Mouse (Mus musculus): ENCODE data around the gene Tmem106a.
A peak's percentile ranks its signal among the peaks of the same experiment; 100 is the strongest.
"Not testable (repeated sequence)": the region's sequence is repeated elsewhere in the genome, so short reads cannot be mapped to it uniquely, and the experiment has no call there.

The Tmem106a gene

DNA sequence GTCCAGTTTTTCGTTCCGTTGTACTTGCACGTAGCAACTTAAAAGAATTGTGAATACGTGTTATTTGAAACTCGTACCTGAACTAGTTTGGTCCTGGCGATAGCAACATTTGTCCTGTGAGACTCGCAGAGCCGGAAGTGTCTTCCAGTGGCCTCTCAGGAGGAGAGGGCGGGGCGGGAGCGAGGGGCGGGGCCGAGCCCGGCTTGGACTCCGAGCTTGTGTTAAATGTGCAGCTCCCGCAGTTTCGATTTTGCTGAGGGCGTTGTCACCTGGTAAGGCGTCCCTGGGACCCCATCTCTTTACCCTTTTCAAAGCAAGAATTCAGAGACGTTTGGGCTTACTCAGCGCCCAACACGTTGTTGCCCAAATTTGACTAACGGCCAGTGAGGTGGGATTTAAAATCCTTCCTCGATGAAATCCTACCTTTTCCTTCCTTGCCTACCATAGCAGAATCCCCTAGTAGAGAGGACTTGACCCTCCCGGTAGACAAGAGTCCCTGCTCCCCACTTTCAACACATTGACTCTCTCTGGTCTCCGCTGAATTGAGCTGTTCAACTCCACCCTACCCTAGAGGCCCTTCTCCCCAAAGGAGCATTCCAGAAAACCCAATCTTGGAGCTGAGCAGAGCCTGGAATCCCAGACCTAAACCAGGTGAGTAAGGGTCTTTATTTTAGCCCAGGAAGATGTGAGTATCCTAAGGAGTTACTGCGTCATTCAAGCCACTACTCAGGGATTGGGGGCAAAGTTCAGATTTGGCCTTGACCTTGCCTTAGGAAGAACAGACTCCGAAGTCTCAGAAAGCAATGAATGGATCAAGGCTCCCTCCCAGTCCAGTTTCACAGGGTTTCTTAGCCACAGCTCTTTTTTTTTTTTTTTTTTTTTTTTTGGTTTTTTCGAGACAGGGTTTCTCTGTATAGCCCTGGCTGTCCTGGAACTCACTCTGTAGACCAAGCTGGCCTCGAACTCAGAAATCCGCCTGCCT is at the start of gene Tmem106a:
Gene Tmem106a (plus strand): TSS at position 189 of the 982 bp plus-strand sequence.
- DNase-seq (ENCODE audit: low read depth) = peak; percentile 84

GRCm38 (mm10) chr11:101543533-101543932 is 38.5 kb upstream of the Tmem106a start:
- no peak for DNase-seq (ENCODE audit: low read depth)

GRCm38 (mm10) chr11:101544132-101544531 is 37.9 kb upstream of the Tmem106a start:
- no peak for DNase-seq (ENCODE audit: low read depth)

DNA sequence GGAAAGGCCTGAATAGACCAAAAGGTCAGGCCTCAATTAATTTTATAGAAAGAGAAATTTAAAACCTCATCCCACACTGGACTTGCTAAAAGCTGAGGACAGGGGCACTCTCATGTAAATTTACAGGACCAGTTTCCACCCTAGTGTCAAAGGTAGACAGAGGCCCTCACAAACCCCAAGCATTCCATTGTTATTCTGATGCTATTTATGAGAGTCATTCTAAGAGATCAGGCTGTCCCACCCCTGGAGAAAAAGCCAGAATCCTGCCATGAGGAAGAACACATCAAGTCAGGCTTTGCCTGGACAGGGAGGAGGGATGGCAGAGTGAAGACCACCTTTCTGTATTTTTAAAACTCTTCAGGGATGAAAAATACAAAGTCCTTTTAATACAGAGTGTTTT is 33.5 kb upstream of the Tmem106a start:
- no peak for DNase-seq (ENCODE audit: low read depth)

DNA sequence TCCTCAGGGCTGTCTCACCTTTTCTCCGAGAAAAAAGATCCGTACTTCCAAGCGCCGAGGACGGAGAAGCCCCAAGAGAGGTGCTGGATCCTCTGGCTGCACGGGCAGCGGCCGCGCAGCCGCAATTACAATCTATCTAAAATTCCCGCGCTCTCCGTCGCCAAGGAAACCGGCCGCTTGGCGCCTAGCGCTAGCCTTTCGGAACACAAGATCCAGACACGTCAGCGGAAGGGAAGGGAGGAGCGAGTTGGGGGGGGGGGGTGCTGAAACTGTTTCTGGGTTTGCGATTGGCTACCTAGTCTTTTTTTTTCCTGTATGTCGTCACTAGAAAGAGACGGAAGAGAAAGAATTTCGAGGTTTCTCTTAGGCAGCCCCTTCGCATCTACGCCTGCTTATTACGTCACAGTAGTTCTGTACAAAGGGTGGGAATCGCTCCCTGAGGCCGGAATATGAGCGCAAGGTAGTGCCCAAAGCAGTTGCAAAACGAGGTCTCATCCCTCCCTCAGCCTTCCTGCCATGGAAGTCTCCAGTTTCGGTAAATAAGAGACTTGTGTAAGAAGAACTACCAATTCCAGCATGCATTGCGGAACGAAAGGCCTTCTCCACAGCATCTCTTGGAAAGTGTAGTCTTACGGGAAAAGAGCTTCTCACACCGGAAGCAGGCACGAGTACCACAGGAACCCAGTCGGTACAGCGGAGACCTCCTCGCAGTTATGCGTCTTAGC is 30.1 kb upstream of the Tmem106a start, which contains the start of the genes Brca1 and Nbr1:
Gene Brca1 (minus strand): TSS at position 205 of the 725 bp plus-strand sequence.
Gene Nbr1 (plus strand): TSS at position 399 of the 725 bp plus-strand sequence.
- DNase-seq (ENCODE audit: low read depth) = peak; percentile 98

DNA sequence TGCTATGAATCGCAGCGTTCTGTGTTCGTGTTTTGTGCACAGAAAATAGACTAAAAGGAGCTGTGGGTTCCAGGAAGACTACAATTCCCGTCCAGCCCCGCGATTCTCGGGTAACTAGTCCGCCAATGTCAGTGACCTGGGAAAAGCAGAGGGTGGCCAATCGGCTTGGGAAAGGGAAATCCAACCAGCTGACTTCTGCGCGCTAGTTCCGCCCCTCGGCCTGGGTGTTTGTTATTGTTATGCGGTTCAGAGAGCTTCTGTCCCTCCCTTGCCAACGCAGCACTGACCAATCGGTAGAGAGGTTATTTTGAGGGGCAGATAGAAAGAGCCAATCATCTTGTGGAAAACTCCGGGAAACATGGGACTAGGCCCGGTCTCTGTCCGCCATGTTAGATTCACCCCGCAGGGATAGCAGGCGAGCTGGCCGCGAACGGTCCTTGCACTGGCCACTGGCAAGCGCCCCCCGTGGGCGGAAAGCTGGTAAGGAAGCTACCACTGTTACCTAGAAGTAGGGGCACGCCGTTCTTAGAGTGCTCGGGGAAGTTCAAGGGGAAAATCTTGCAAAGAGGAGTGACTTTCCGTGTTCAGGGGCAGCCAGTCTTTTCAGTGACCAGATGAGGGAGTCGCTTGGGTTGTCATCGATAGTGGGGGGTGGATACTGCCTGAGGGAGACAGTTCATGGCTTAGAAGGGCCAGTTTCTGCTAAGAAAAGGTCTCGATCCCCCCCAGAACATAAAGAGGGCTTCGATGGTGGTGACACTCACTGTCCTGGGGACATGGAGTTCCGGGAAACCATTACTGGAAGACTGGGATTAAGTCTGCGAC is 29.4 kb upstream of the Tmem106a start:
- DNase-seq (ENCODE audit: low read depth) = peak; percentile 98

- DNase-seq (ENCODE audit: low read depth) = peak; percentile 66
Observed at GRCm38 (mm10) chr11:101553354-101553930, 28.6 kb upstream of the Tmem106a start.

- no peak for DNase-seq (ENCODE audit: low read depth)
Observed at GRCm38 (mm10) chr11:101556541-101556940, 25.5 kb upstream of the Tmem106a start.

GRCm38 (mm10) chr11:101556954-101557353 is 25.1 kb upstream of the Tmem106a start:
- no peak for DNase-seq (ENCODE audit: low read depth)

DNA sequence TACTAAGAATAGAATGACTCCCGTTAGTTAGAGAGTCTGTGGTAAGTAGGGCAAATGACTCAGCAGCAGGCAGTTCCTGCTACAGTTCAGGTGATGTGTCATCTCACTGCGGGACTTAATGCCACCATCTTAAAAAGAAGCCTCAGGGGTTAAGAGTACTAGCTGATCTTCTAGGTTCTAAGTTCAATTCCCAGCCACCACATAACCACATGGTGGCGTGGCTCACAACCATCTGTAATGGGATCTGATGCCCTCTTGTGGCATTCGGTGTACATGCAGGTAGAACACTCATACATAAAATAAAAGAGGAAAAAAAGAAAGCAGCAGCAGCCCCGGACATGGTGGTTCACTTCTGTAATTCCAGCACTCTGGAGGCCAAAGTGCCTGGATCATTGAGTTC is 19.7 kb upstream of the Tmem106a start:
- peak; percentile 84 for DNase-seq (ENCODE audit: low read depth)

- DNase-seq (ENCODE audit: low read depth) = no peak
Observed at GRCm38 (mm10) chr11:101568421-101568820, 13.6 kb upstream of the Tmem106a start.

DNA sequence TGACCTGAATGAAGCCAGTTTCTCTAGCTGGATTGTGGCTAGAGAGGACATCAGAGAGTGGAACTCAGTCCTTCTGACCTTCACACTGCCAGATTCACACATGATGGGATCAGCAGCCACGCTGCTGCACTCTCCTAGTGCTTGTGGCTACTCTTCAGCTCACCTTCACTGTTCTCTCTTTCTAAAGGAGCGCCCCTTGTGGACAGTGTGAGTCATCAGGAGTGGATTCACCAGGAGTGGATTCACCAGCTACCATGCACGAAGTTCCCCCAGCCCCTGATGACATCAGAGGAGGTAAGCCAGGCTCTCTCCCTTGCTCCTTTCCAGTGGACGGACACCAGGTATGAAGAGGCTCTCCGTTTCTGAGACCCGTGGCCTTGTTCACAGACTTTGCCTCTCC is 5.9 kb upstream of the Tmem106a start:
- no peak for DNase-seq (ENCODE audit: low read depth)

DNA sequence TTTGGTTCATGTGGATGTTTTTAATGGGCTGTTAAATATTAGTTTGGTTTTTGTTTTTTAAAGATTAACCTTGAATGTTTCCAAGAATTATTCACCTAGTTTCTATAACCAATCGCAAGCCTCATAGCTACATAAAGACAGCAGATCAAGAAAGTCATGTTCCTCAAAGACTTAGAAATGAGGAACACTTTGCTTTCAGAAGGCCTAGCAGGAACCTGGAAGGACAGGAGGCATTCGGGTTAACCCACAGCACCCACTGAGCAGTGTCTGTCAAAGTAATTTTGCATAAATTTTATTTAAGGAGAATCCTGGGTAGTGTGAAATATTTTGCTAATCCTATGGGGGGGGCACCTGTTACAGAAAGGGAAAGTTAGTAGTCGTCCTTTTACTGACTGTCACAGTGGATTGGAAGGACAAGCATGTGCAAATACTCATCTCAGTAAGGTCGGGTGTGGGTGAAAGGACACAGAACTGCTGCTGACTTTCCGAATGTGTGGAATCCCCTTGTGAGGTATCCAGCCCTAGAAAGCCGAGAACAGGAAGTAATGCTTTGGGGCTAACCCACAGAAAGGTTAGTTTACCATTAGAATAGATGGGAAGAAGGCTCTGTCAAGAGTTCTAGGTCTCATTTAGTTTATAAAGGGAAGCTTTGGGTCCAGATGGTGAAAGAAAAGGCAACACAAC is 819 bp upstream of the Tmem106a start:
- no peak for DNase-seq (ENCODE audit: low read depth)

GRCm38 (mm10) chr11:101583205-101583604 is 1.2 kb downstream of the Tmem106a start:
- no peak for DNase-seq (ENCODE audit: low read depth)

GRCm38 (mm10) chr11:101585031-101585430 is 3.0 kb downstream of the Tmem106a start:
- not testable (repeated sequence) for DNase-seq (ENCODE audit: low read depth)

DNA sequence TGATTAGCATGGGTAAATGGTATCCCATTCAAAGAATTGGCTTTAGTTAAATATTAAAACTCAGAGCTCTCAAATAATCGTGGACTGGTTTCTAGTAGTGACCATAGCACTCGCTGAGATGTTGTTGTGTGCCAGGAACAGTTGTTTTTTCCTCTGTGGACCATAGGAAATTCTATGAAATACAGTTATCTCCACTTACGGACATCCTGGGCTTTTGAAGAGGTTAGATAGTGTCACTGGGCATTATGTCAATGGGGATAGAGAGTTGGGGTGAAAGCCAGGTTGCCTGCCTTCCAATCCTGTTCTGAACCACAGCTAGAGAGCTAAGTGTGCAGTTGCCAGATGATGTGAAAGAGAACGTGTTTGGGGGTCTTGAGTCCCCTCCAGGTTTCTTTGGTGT is 3.8 kb downstream of the Tmem106a start:
- DNase-seq (ENCODE audit: low read depth) = no peak

GRCm38 (mm10) chr11:101587676-101588075 is 5.6 kb downstream of the Tmem106a start:
- peak; percentile 91 for DNase-seq (ENCODE audit: low read depth)

- no peak for DNase-seq (ENCODE audit: low read depth)
Observed at GRCm38 (mm10) chr11:101588868-101589267, 6.8 kb downstream of the Tmem106a start.

DNA sequence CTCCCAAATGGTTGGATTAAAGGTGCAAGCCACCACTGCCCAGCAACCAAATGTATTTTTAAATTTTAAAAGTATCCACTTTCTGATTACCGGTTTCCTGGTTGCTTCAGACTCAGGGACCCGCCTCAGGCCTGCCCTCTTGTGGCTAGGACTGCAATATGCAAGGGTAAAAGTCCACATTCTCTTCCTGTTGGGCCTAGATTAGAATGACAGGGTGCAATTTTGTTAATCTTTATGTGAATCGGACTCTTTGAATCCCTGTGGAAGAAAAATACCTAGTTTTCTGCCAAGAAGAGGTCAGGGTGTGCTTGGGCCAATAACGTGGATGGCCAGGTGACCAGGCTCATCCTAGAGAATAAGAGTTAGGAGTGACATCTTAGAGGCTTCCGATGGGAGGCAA is 7.4 kb downstream of the Tmem106a start:
- peak; percentile 83 for DNase-seq (ENCODE audit: low read depth)

DNA sequence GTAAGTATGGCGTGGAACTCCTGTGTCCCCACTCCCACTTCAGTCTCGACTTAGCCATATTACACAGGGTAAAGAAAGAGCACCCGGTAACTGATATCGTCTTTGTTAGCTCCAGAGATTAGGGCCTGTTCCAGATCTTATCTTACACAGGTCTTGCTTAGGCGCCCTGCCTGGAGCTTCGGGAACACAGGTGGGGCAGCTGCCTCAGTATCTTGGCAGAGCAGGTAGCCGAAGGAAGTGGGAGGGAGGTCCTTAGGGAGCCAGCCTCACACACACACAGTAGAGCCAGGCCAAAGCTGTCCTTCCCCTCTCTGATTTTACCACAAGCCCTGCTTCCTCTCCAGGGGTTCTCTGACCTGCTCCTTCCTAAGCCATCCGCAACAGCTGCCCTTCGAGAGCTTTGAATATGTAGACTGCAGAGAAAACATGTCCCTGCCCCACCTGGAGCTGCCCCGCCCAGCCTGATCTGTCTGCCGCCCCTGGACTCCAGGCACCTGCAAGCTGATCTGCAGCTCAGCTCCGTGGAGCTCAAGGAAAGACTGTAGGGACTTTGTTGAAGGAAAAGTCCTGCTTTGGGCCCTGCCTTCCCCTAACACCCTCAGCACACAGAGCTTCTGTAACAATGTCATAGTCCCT is 8.1 kb downstream of the Tmem106a start:
- no peak for DNase-seq (ENCODE audit: low read depth)

Data from NIH3T3 (cell line).